Mouse (Mus musculus) kidney, postnatal 4 days (tissue): ENCODE measurements around the gene Mef2d.

Experiments used
- DNase-seq, 2 experiments: peaks; one replicate each; pipeline ENCODE4 v3.0.0; 2021; ENCODE audit warnings: mixed read lengths in 2 of 2

Gene Mef2d

DNA sequence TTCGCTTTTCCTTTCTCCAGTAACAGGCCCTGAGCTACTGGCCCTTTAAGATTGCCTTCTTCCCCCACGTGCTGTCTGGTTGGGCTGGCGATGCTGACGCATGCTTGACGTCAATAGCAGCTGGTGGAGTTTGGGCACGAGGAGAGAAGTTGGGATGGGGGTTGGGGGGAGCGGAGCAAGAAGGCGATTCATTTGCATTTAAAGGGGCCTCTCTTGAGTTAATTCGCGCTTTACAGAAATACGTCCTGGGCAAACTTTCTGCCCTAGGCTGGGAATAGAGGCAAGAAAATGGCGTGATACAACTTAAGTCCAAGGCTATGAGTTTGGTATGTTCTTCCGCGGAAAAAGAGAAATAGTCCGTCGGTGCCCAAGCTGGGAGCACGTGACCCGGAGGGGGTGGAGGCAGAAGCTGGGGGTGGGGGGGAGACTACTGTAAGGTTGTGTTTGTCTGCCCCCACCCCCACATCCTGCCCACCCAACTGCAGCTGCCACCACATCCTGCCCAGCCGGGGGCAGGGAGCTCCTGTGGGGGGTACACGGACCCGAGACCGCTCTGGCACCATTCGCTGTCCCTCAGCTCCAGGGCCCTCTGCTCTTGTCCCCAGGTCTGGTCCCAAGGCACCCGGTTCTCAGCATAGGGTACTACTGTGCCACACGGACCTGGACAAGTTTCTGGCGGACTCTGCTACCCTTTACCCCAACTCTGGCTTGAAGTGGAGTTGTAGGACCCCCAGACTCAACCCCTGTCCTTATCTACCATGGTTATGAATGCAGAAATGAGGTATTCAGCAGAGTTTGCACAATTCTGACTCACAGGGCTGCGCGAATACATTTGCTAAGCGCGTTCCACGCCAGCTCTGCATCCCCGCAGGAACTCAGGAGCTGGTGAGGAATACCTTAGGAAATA lies 3.6 kb upstream of the Mef2d start:
- DNase-seq: peak; percentile 95 to 96

DNA sequence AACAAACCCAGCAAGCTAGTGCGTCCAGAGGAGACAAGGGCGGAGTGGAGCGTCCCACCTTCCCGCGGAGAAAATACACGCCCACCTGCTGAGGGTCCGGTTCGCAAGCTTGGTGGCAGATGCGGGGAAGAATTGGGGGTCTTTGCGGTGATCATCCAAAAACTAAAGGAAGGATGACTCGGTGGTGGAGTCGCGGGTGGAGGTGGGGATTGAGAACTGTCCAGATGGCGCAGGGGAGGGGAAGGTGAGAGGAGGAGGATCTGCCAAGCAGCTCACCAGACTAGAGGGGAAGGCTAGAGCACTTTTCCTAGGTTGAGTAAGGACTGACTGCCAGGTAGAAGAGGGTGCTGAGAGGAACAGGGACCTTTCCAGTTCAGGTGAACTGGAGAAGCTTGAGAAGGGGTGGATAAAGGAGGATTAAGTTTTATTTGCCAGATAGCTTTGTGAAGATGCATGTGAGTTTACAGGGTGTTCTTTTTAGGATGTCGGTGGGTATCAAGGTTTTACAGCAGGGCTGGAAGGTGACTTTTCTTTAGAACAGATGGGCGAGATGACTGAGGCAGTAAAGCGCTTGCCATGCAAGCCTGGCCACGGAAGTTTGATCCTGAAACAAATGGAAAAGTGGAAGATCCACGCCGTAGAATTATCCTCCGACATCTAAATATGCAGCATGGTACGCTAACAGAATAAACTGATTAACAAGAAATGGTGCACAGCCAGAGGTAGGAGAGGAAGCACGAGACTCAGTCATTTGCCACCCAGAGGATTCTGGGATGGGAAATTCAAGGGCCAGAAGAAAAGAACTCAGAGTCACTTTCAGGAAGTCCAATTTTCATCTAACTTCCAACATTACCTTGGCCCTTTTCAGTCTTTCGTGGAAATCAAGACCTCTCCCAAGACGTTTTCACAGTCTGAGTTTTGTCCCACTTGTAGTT lies 2.7 kb upstream of the Mef2d start:
- peak in 1 of 2 experiments; percentile 64 for DNase-seq

DNA sequence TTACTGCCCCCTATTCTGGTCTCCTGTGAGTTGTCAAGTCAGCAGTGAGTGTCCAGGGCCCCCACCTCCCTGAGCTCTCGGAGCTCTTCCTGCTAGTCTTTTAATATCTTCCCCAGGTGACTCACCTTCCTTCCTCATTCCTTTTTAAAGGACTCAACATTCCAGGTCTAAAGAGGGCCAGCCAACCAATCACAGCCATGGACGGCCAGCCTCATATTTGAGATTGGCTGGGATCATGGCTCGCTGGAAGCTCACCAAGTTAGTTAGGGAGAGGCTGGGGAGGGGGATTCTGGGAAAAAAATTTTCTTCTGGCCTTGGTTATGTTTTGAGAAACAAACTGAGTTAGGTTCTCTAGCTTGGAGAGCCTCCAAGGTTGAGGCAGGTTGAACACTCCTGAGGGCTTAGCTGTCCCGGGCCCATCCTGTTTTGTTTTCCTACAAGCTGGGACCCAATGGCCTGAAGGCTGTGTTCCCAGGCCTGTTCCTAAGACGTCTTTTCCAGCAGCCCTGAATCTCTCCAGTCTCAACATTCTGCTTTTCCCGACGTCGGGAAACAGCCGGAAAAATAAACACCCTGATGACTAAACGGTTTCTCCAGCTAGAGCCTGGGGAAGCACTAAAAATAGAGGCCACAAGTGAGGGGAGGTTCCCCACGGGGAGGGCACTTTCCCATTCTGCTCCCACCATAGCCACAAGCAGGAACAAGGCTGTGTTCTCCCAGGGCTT lies 1.8 kb upstream of the Mef2d start:
- peak; percentile 61 to 71 for DNase-seq

DNA sequence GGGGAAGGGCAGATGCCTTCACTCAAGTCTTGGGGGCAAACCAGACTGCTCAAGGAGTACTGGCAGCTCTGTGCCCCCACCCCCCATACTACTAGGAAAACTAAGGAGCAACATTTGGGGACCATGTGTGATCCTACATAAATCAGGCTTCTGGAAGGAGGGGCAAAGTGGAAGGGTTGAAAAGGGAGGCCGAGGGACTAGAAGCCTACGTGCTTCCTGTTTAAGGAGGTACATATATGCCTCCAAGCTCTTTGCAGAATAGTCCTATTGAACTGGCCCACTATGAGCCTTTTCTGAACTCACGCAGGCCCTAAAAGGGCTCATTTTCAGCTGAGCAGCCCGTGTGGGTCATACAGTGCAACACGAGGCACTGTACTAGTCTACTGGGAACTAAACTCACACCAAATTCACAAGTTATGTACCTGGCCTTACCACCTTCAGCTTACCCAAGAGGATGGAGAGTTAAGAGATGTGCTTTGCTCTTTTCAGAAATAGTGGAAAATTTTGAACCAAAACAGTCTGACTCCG lies 1.2 kb upstream of the Mef2d start:
- no peak for DNase-seq

DNA sequence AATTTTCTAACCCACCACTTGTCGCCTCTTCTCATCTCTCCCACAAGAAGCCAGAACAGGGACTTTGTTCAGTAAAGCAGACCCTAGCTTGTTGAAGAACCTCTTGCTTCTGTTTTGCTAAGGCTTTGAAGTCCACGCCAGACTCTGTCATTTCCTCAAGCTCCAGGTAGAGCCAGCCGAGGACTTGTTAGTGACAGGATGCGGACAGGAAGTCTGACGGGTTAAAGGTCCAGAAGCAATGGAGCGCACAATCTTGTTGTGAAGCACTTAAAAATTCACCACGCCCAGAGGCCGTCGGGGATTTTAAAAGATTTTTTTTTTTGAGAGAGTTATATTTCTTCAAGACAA lies 759 bp upstream of the Mef2d start:
- DNase-seq: peak; percentile 53 to 70

DNA sequence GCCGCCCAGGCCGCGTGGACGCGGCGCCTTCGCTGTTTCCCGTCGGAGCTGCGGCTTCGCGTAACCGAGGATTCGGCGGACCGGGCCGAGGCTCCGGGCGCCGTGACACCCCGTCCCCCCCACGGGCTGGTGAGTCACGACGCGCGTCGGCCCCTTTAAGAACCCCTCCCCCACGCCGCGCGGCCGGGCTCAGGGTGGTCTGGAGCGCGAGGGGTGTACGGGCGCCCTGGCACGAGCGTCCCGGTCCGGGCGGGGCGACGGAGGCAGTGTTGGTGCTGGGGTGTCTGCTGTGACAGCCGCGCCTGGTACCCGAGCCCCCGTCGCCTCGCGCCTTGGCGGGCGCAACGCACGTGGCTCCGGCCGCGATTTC lies 359 bp downstream of the Mef2d start:
- DNase-seq: no peak

DNA sequence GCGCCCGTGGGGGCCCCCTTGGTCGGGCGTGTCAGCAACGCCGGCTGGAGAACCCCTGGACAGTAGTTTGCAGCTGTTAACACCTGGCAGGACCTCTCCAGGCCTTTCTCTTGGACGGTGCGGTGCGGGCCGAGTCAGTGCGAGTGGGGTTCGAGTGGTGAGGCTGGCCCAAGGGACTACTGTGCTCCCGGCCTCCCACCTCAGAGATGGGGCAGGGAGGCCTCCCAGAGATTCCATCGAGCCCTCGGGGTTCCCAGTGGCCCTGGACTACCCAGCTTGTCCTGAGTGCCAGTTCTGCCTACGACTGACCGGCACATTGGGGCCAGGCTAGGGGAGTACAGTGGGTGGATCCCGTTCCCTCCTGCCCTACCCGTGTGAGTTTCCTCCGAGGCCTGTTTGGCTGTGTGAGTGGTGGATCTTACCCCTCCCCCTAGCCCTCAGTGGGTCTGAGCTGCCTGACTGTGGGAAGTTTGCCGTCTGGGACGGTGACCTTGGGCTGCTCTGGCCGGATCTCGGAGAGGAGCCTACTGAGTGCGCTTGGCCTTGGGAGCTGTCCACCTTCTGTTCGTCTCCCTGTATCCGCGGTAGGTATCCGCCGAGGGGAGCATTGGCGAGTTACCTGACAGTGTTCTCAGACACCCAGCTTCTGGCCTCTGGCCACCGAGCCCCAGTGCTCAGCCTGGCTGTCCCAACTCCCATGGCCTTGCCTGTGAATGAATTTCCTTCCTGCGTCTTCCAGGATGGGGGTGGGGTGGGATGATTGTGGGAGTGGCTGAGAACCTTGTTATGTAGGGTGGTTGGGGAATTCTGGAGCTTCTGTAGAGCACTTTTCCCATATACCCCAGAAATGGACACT lies 972 bp downstream of the Mef2d start:
- DNase-seq: peak; percentile 79 to 86

DNA sequence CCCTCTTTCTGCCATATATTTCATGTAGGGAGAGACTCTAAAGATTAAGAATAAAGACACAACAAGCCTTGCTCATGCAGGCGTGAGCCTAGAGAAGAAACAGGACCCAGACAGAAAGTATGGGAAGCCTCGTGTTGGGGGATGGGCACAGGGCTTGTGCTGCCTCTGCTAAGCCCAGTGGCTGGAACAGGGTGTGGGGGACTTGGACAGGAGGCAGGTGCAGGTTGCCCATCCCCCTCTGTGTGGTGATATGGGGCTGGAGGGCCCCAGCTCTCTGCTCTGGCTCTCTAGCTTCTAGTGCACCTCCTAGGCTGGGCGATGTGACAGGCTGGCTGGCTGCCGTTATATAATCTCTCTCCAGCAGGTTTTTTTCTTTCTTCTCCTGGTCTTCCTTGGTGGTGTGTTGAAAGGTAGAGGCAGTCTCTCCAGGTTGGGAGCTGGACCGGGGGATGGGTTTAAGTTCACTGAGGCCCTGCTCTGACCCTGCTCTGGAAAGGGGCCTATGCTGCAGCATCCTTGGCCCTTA lies 1.9 kb downstream of the Mef2d start:
- DNase-seq: peak; percentile 57 to 65

DNA sequence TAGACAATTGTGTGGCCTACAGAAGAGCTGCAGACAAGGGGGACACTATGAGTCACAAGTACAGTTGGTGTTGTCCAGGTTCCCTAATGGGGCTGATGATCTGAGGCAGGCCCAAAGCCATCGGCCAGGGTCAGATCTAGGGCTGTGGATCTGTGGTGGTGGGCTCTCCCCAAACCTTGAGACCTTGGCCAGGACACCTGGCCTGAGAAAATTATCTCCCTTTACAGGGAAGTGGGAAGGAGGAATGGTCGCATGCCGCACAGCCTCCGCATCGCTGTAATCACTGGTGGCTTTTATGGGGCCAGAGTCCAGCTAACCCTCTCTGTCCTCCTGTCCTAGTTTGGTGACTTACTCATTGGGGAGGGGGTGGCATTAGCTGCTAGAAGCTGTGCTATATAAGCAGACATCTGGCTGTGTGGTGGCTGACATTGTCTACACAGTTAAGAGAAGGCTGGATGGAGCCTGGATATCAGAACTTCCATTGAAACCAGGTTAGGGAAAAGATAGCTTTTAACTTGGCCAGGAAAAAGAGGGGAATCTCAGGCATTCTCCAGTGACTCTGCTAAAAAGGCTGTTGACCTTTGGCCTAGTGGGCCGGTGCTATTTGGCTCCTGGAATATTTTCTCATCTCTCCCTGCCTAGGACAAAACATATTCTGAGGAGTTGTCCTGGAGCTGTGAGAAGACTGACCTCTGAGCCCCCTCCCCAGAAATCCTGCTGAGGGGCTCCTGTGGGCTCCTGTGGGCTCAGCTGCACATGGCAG lies 2.7 kb downstream of the Mef2d start:
- DNase-seq: no peak

DNA sequence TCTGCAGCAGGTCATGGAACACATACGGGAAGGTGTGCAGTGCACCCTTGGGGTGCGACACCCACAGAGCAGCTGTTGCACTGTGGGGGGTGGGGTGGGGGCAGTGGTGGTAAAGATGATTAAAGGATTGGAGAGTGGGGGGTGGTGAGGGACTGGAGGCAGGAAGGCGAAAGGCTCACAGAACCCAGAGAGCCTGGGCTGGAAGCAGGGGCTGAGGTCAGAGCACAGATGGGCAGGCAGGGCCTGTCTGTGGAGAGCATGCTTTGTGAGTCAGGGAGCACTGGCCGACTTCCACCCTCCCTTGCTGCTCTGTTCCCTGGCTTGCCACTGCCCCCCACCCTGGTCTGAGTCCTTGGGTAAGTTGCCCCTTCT lies 3.2 kb downstream of the Mef2d start:
- DNase-seq: peak in 1 of 2 experiments; percentile 29

DNA sequence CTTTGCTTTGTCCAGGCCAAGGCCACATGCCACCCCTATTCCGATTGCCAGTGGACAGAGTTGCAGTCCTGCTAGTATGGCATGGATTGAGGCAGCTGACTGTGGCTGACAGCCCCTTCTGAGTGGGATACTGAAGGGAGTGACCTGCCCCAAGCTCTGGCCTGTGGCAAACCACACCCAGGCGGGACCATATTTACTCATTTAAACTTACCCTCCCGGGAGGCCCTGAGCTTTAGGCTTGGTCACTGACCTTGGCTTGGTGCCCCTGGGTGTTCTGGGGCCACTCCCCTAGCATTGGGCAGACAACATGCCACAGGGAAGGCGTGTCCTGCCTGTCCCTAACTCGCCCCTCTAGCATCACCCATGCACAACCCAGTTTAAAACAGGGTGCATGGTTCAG lies 3.8 kb downstream of the Mef2d start:
- no peak for DNase-seq

DNA sequence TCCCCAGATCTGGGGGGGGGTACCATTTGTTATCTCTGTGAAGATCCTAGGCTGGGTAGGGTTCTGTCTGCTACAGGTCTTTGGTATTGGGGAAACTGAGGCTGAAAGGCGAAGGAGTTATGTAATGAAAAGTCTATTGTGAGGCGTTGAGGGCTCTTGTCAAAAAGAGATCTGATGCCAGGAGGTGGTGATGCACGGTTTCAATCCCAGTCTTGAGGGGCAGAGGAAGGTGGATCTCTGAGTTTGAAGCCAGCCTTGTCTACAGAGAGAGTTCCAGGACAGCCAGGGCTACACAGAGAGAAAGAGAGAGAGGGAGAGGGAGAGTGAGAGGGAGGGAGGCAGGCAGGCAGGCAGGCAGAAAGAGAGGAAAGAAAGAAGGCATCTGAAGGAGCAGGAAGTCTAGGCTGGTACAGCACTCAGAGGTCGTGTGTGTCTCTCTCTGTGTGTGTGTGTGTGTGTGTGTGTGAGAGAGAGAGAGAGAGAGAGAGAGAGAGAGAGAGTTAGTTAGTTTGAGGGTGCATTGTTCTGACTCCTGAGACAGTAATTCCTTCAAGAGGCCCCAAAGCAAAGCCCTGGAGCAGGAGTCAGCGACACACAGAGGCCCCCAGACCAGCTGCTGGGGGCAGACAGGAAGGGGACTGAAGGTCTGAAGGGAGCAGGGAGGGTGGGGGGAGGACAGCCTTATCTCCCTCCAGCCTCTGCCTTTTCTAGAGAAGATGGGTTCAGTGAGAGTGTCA lies 4.4 kb downstream of the Mef2d start:
- no peak for DNase-seq

DNA sequence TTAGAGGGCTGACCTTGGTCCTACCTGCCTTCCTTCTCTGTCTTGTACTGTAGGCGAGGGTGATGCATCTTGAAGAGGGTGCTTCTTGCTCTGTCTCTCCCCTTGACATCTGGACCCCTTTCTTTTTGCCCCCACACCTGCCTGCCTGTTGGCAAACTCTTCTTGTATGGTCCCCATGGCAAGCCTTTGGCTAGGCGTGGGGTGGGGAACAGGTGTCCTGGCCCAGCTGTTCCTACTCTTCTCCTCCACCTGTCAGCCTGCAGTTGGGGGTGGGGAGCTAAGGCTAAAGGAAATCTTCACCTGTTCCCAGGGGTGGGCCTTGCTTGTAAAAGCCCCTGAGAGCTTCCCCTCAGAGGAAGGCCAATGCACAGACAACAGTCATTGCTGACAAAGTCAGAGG lies 5.3 kb downstream of the Mef2d start:
- DNase-seq: no peak

DNA sequence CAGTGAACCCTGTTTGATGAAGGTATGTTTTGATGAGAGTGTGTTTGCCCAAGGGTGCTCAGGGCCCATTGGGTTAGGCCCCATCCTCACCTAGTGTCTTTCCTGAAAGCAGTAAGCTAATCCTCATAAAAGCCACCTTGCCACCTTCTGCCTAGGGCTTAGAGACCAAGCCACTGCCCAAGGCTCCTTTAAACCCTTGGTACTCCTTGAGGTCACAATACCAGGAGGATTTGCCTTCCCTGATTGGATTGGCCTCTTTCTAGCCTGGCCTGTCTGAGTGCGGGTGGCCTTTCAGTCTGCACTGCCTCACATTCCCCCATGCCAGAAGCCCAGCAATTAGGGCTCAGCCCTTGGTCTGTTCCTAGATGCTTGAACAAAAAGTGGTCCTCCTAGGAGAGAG lies 5.7 kb downstream of the Mef2d start:
- DNase-seq: no peak

DNA sequence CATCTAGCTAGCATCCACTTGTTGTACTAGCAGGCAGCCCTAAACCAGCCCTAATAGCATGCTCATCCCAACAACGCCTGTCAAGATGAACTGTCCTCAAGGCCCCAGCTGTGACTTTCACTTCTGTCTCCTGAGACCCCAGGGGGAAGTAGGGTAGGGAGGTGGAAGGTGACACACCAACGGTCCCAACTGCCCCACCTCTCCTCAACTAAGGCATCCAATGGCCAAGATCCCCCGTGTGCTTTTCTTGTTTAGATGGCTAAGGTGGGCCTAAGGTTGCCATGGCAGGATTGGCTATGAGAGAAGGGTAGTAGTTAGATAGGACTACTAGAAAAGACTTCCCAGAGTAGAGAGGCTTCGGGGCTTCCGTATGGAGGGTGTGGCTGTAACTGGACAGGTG lies 6.2 kb downstream of the Mef2d start:
- DNase-seq: no peak

DNA sequence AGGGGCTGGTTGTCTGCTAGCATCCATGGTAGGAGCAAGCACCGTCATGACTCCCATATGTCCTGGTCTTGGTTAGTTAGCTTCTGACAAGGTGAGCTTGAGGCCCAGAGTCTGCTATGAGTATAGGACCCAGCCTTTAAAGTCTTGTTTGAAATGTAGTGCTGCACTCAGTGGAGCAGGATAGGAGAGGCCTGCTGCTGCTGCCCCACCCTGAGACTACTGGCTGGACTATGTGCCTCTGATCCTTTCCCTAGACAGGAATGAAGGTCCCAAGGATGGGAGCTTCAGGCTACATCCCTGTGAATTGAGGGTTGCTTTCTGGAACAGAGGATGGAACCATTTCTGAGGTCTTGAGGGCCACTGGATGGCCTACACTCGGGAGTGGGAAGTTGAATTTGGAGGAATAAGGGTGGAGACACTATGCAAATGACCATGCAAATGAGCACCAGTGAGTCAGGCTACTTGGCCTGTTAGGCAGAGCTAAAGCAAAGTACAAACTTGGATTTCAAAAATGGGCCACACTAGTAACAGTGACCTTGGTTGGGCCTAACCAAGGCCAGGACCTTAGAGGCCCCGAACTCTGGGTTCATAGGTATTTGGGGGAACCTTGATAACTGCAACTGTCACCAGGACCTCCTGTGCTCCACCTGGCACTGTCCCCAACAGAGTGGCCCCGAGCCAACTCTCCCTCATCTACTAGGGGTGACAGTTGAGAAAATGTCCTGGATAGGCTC lies 6.8 kb downstream of the Mef2d start:
- peak; percentile 41 to 50 for DNase-seq

DNA sequence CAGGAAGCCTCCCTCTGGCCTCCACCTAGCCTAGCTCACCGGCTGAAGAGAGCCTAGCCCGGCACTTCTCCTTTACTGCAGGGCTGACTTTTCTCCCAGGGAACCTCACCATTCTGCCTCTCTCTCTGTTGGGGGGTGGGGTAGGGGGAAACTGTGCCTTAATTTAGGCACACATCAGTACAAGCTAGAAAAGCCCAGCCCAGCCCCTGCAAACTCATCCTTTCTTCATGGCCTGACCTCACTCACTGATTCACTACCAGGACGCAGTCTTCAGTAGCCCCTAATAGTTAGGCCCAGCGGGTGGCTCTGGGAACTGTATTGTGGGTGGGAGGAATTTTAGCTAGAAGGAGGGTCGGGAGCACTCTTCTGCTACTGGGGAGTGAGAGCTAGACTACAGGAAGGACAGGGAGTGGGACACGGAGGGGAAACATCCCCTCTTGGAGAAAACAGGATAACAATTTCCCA lies 7.4 kb downstream of the Mef2d start:
- no peak for DNase-seq

DNA sequence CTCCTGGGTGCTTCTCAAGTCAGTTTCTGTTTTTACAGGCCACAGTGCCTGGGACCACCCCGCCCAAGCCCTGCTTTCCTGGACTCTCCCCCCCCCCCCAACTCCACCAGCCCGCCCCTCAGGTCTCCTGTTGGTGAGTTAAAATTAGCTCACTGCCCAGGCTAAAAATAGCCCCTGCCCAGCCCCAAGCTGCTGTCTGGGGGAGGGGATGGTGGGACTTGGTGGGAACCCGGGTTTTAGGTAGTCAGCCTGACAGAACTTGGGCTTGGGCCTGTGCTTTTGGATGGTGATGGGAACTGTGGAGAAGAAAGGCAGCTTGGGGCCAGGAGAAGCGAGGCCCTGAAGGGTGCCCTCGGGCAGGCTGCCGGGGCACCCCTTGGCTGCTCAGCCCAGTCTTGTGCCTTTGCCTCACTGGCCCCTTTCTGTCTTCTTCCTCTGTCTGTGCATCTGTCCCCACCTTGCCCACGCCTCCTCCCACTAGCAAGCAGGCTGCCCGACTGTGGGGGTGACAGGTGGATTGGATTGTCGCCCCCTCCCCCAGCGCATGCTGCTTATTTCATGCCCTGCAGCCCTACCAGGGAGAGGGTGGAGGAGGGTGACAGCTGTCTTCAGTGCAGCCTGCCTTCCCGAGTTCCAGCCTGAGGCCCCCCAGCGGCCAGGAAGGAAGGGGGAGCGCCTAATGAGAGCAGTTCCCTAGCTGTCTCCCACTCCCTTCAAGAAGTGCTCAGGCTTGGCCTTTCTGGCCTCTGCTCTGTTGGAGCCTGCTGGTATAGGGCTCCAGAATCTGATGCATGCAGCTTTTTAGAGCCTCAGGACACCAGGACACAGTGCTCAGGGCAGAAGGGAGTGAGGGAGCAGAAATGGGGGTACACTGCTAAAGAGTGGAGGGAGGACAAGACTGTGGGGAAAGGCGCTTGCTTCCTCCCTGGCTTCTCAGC lies 8.2 kb downstream of the Mef2d start:
- peak; percentile 62 to 72 for DNase-seq
